Mouse (Mus musculus) hindbrain, postnatal 0 days (tissue): Measurements from ENCODE around the gene Keg1. TPM values are rescaled to one million over a fixed set of nuclear protein-coding genes. Genes with fewer than 3 reads are reported as not detected.

Experiments
- ATAC-seq: fragments of 200-750 bp; cut with Nextera tagmentation; 2 replicates; pipeline ENCODE4 v1.8.0; 2017; ENCODE audit warnings: mild to moderate bottlenecking, moderate TSS enrichment, moderate library complexity
- DNase-seq: peaks from one replicate; pipeline ENCODE4 v3.0.0-alpha.2; 2015; ENCODE audit warnings: low spot score
- H3K27ac ChIP-seq: fragments of 300-500 bp; sonication (generic); 2 replicates; pipeline ENCODE4 v1.5.1; 2014; ENCODE audit warnings: mild to moderate bottlenecking
- H3K27me3 ChIP-seq: fragments of 300-500 bp; sonication (generic); 2 replicates; pipeline ENCODE4 v1.6.1; 2014; ENCODE audit warnings: low read length, mixed read lengths; ENCODE audit not compliant: insufficient read depth
- H3K36me3 ChIP-seq: fragments of 300-500 bp; sonication (generic); 2 replicates; pipeline ENCODE4 v1.6.1; 2014; ENCODE audit warnings: low read length, mixed read lengths; ENCODE audit not compliant: insufficient read depth
- H3K4me1 ChIP-seq: fragments of 300-500 bp; sonication (generic); 2 replicates; pipeline ENCODE4 v1.6.1; 2014; ENCODE audit warnings: antibody characterized with exemption, low read length, mixed read lengths; ENCODE audit not compliant: insufficient read depth
- H3K4me2 ChIP-seq: fragments of 300-500 bp; sonication (generic); 2 replicates; pipeline ENCODE4 v1.6.1; 2014; ENCODE audit warnings: low read depth, mild to moderate bottlenecking, low read length, moderate library complexity, mixed read lengths
- H3K4me3 ChIP-seq: fragments of 300-500 bp; sonication (generic); 2 replicates; pipeline ENCODE4 v1.5.1; 2014; ENCODE audit warnings: low read length
- H3K9ac ChIP-seq: fragments of 300-500 bp; sonication (generic); replicated peaks from 2 replicates; pipeline ENCODE4 v1.6.1; 2014; ENCODE audit warnings: mild to moderate bottlenecking, low read length, moderate library complexity, mixed read lengths
- H3K9me3 ChIP-seq: fragments of 300-500 bp; sonication (generic); 2 replicates; pipeline ENCODE4 v1.6.1; 2016; ENCODE audit warnings: low read length, mixed read lengths
- CTCF ChIP-seq: IDR thresholded peaks from 2 replicates; pipeline ENCODE4 v1.5.1; 2016; ENCODE audit warnings: antibody characterized with exemption, control low read depth, low read depth
- WGBS: fragments of 180-500 bp; shearing (Covaris S2); extraction: QIAGEN DNeasy Blood & Tissue Kit; methylation state at CpG from one replicate; pipeline ENCODE4 v1.1.7; 2014; 5-methylcytosine and 5-hydroxymethylcytosine counted together
- polyA plus RNA-seq: library from polyadenylated mRNA; unstranded; fragments of >200 nt; fragmentation: Nextera tagmentation; extraction: Ambion mirVana; gene quantifications from 2 replicates; pipeline ENCODE4 v1.2.1, GENCODE M21; 2015
- total RNA-seq: library from RNA; depleted of rRNA; stranded (reverse); fragments of >200 nt; gene quantifications from 2 replicates; pipeline ENCODE4 v1.2.3, GENCODE M21; 2014

The Keg1 gene
- total and polyA plus RNA-seq, 2 experiments from 2014 or later: not detected

- Histone ChIP-seq H3K27me3 (no peaks in the 10 kb centered on the region), H3K4me2 (no peak overlapping the region), H3K27ac (no peak overlapping the region), H3K9me3 (no peaks in the 10 kb centered on the region), H3K9ac (no peak overlapping the region), H3K36me3 (no peaks in the 10 kb centered on the region), H3K4me3 (no peak overlapping the region), H3K4me1 (no peaks in the 10 kb centered on the region)
- DNase-seq: no peak
- no peak for ATAC-seq
- peak; percentile 33 for TF ChIP-seq CTCF
- WGBS: 58% methylated on average over 2 of the region's 3 CpGs
Observed at GRCm38 (mm10) chr19:12722308-12722707, 26.7 kb downstream of the Keg1 start.

- H3K9me3 ChIP-seq: no peaks in the 10 kb centered on the region
- H3K4me3 ChIP-seq: no peak overlapping the region
- no peak overlapping the region for H3K4me2 ChIP-seq
- H3K9ac ChIP-seq: no peak overlapping the region
- H3K4me1 ChIP-seq: no peaks in the 10 kb centered on the region
- TF ChIP-seq CTCF: no peak
- 83% methylated on average over 1 of the region's 1 CpGs for WGBS
- no peak overlapping the region for H3K27ac ChIP-seq
- no peak for ATAC-seq
- H3K27me3 ChIP-seq: no peaks in the 10 kb centered on the region
- H3K36me3 ChIP-seq: no peaks in the 10 kb centered on the region
- no peak for DNase-seq
Observed at GRCm38 (mm10) chr19:12725851-12726250, 30.3 kb downstream of the Keg1 start.

- Histone ChIP-seq H3K36me3 (no peaks in the 10 kb centered on the region), H3K27me3 (no peaks in the 10 kb centered on the region), H3K27ac (no peak overlapping the region), H3K9me3 (no peaks in the 10 kb centered on the region), H3K9ac (no peak overlapping the region), H3K4me2 (no peak overlapping the region), H3K4me1 (no peaks in the 10 kb centered on the region), H3K4me3 (no peak overlapping the region)
- WGBS: 42% methylated on average over 1 of the region's 1 CpGs
- ATAC-seq (no peak), DNase-seq (no peak)
- TF ChIP-seq CTCF: no peak
Observed at GRCm38 (mm10) chr19:12731036-12731435, 35.5 kb downstream of the Keg1 start.

GRCm38 (mm10) chr19:12731950-12732349 lies 36.4 kb downstream of the Keg1 start:
- Histone ChIP-seq H3K4me2 (no peak overlapping the region), H3K27me3 (no peaks in the 10 kb centered on the region), H3K9me3 (no peaks in the 10 kb centered on the region), H3K36me3 (no peaks in the 10 kb centered on the region), H3K4me3 (no peak overlapping the region), H3K9ac (no peak overlapping the region), H3K27ac (no peak overlapping the region), H3K4me1 (no peaks in the 10 kb centered on the region)
- no peak for TF ChIP-seq CTCF
- no peak for ATAC-seq
- 83% methylated on average over 2 of the region's 2 CpGs for WGBS
- DNase-seq: no peak

GRCm38 (mm10) chr19:12756286-12756685 lies 60.7 kb downstream of the Keg1 start:
- H3K9ac ChIP-seq: no peak overlapping the region
- no peaks in the 10 kb centered on the region for H3K4me1 ChIP-seq
- WGBS: 79% methylated on average over 3 of the region's 3 CpGs
- H3K27me3 ChIP-seq: no peaks in the 10 kb centered on the region
- ATAC-seq (no peak), DNase-seq (no peak)
- H3K4me3 ChIP-seq: no peak overlapping the region
- no peak overlapping the region for H3K27ac ChIP-seq
- no peaks in the 10 kb centered on the region for H3K36me3 ChIP-seq
- H3K4me2 ChIP-seq: no peak overlapping the region
- no peaks in the 10 kb centered on the region for H3K9me3 ChIP-seq
- TF ChIP-seq CTCF: no peak

GRCm38 (mm10) chr19:12758936-12759478 lies 63.4 kb downstream of the Keg1 start:
- 92% methylated on average over 1 of the region's 1 CpGs for WGBS
- no peak for ATAC-seq
- no peak overlapping the region for H3K4me3 ChIP-seq
- no peak overlapping the region for H3K27ac ChIP-seq
- H3K9ac ChIP-seq: no peak overlapping the region
- TF ChIP-seq CTCF: no peak
- peaks cover 16% of the 10 kb centered on the region for H3K36me3 ChIP-seq
- H3K9me3 ChIP-seq: no peaks in the 10 kb centered on the region
- no peaks in the 10 kb centered on the region for H3K27me3 ChIP-seq
- H3K4me1 ChIP-seq: no peaks in the 10 kb centered on the region
- DNase-seq: no peak
- no peak overlapping the region for H3K4me2 ChIP-seq

- H3K4me3 ChIP-seq: no peak overlapping the region
- H3K36me3 ChIP-seq: peaks cover 22% of the 10 kb centered on the region
- H3K4me2 ChIP-seq: no peak overlapping the region
- H3K27ac ChIP-seq: no peak overlapping the region
- no peaks in the 10 kb centered on the region for H3K9me3 ChIP-seq
- no peak for TF ChIP-seq CTCF
- no peaks in the 10 kb centered on the region for H3K4me1 ChIP-seq
- no peak overlapping the region for H3K9ac ChIP-seq
- 32% methylated on average over 2 of the region's 2 CpGs for WGBS
- H3K27me3 ChIP-seq: no peaks in the 10 kb centered on the region
- DNase-seq (peak; percentile 70), ATAC-seq (peak; percentile 69; the same call in 1 of the 2 replicates)
Observed at GRCm38 (mm10) chr19:12759656-12760055, 64.1 kb downstream of the Keg1 start.
